Mouse (Mus musculus) thymus, postnatal 25 days (tissue): ENCODE measurements at regions not wholly inside any gene's neighbourhood (a gene's known extent, or its start where the extent isn't known, plus 50 kb on each side); places are given as distances from the start of the nearest gene placed in this dataset.

Source experiments
- DNase-seq: peaks from one replicate; pipeline ENCODE4 v3.0.0; 2022

DNA sequence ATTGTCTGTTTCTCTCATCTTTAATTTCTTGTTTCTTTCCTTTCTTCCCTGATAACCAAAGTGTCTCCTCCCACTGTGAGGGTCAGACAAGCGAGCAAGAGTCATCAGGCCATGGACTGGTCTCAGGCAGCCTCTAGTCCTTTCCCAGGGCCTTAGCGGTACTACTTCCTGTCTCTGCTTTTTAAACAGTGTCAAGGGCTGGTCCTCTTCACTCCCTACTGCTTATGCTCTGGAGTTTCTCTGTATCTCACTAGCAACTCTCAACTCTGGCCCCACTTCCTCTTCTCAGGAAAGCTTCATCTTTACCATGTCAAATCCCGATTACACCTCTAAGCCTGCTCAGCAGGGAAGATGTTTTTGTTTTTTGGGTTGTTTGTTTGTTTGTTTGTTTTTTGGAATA, 124.1 kb downstream of the Pten start:
- DNase-seq: no peak

GRCm38 (mm10) chr19:32884279-32884678, 127.0 kb downstream of the Pten start:
- DNase-seq: no peak

DNA sequence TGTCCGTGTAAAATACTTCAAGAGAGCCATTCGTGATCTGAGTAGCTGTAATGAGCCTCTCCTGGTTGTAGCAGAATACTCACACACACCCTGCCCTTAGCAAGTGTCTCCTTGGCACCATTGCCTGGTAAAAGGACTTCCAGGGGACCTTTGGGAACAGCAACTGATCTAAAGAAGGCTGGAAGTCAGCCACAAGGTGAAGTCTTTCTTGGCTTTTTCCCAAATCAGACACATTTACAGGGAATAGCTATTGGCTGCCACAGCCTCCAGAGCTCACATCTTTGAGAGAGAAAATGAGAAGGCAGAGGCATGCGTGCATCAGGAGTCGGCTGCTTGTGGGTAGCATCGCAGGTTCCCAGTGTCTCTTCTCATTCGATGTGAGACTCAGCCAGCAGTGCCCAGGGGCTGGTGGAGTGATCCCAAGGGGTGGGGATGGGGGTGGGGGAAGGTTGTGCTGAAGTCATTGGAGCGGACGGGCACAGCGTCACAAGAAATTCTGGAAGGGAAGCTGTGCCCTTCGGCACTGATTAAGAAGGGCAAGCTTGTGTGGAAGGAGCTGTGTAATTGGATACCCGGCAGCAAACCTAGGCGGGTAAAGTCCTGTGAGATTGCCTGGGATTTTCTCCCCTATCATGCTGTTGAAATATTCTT, 128.3 kb downstream of the Pten start:
- no peak for DNase-seq

- no peak for DNase-seq
These were observed 129.9 kb downstream of the Pten start for GRCm38 (mm10) chr19:32887190-32887589.

GRCm38 (mm10) chr19:32888616-32889305, 131.5 kb downstream of the Pten start:
- no peak for DNase-seq

GRCm38 (mm10) chr19:32890801-32891200, 133.5 kb downstream of the Pten start:
- no peak for DNase-seq

- no peak for DNase-seq
These were observed 135.2 kb downstream of the Pten start for GRCm38 (mm10) chr19:32892469-32892868.

DNA sequence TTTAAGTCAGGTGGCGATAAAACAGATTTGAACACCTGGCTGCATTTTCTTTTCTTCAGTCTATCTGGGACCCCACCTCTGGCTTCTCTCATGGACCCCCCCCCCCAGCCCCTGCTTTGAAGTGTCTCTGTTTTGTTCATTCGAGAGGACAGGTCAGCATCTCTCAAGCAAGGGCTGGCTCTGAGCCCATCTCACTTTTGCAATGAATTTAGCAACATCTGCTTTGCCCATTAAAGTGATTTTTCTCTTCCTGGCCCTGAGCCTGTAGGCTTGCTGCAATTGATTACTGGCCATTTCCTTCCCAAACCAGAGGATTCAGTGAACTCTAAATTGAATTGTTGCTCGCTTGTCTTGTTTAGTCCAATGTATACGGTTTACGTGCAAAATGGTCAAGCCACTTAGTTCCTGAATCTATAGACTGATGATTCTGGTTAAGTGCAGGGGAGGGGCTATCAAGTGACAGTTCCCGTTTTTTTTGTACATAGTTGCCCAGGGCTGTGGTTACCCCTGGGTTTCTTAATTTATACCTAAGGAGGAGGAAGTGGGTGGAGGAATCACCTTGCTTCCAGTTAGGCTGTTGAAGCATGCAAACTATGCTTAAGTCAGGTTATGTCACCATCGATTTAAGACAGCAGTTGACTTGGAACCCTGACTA, 146.3 kb downstream of the Pten start:
- no peak for DNase-seq

DNA sequence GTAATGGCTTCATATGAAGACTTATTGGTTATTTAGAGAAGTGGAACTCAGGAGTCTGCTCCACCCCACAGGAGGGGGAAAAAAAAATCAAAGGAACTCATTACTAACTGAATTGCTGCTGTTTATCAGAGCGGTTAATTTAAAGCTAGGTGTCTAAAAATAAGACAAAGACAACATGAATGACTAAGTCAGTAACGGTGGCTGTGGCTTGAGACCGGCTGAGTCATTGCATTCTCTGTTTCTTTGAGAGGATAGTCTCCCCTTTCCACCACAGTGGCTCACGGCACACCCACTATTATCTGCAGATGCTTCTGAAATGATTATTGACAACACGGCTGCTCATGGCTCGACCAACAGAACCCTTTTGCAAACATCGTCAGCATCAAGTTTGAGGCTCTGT, 147.2 kb downstream of the Pten start:
- no peak for DNase-seq

- peak; percentile 48 for DNase-seq
These were observed 148.7 kb downstream of the Pten start for GRCm38 (mm10) chr19:32905901-32906431.

DNA sequence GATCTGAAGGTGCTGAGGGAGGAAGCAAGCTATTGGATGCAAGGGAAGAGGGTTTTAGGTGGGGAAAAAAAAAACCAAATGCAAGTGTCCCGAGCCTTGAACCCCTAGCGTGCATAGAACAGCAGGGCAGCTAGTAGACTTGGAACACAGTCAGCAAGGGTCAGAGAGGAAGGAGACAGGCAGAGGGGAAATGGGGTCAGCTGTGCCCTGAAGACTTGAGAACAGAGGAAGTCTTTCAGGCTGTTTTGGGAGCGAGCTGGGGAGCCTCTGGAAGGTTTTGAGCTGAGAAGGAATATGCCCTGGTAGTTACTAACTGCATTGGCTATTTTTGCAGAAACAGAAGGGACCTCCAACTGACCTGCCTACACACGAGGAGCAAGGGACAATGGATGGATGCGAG, 149.5 kb downstream of the Pten start:
- no peak for DNase-seq

- DNase-seq: no peak
These were observed 152.8 kb downstream of the Pten start for GRCm38 (mm10) chr19:32910050-32910462.

- DNase-seq: no peak
These were observed 155.0 kb downstream of the Pten start for GRCm38 (mm10) chr19:32912323-32912722.

DNA sequence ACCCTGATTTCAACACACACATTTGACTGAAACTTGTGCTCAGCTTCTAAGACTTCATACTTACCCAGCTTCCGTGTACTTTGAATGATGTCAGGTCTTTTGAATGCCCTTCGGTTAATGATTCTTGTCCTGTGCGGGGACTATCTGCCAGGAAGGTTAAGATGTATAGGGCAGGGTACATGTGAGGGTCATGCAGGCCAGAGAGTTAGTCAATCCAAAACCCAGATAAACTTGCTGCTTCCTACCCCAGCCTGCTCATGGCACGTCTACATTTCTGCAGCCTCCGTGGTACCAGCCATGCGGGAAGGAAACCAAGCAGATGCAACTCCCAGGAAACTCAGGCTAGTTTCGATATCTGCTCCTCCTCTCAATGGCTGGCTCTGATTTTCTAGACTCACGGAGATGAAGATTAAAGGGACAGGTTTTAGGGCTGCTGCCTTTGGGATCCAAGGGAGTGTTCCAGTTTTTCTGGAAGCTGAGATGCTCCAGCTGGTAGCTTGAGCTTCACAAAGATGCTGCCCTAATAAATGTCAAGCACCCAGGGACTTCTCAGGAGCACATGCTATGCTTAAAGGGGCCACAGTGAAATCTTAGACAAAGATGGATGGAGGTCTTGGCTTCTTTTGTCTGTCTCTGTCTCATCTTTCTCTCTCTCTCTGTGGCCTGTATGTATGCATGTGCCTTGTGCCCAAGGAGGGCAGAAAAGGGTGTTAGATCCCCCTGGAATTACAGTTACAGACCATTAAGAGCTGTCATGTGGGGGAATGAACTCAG, 159.4 kb downstream of the Pten start:
- no peak for DNase-seq

DNA sequence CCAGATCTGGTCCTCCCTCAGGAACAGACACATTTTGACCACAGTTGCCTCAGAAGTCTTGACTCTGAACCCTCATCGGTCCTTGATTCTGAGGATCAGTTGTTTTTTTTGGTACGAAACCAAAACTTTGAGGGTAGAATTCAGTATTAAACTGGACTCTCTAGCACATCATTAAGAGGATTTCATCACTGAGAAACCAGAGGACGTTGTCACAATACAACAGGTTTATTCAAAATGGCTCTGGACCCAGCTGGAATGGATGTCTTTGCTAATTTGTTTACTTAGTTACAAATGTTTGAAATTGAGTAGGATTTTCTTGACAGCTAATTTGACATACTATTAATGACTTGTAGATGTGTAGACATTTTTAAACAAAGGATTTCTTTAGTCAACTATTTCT, 163.7 kb downstream of the Pten start:
- DNase-seq: no peak

DNA sequence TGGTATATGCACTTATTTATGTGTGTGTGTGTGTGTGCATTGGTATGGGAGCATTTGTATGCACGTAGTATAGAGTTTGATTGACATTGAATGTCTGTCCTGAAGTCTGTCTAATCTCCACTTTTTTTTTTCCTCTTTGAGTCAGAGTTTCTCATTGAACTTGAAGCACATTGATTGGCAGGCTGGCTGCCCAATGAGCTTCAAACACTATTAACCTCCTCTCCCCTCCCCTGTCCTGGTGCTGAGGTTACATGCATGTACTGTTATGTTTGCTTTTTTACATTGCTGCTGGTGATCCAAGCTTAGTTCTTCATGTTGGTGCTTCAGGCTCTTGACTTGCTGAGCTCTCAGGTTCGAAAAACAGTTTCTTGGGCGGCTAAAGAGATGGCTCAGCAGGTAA, 166.6 kb downstream of the Pten start:
- DNase-seq: no peak

- no peak for DNase-seq
These were observed 168.6 kb downstream of the Pten start for GRCm38 (mm10) chr19:32925628-32926505.

GRCm38 (mm10) chr19:32926571-32926970, 169.3 kb downstream of the Pten start:
- DNase-seq: no peak

DNA sequence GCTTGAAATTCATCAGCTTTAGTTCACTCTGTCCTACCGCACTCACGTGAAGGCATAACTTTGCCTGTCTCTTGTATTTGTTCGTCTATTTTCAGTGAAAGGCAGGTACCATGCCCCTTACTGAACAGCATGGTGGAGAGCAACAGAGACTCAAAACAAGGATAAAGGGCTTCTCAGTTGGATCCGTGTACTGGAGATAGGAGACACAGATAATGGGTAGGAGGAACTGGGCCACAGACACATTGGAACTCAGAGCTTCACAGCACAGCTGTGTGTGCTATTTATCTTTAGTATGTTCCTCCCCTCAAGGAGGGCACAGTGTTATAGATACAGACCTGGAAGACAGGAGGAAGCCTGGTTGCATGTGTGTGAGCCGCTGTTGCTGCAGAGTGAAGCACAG, 176.4 kb downstream of the Pten start:
- no peak for DNase-seq

DNA sequence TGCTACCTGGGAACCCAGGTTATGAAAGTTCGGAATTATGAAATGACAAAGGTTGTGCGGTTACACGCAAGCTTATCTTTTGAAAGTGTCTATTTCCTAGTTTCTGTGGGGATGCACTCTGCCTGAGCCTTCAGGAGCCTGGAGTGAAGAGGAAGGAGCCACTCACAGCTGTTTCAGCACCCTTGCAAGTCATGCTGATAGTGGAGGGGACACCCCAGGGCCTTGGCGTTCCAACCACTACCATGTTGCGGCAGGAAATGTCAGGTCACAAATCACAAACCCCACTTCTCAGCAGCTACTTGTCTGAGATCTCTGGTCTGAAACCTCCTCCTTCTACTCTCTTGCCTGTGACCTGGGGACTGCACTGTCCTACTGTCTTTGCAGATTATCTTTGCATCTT, 178.3 kb downstream of the Pten start:
- DNase-seq: peak; percentile 23

DNA sequence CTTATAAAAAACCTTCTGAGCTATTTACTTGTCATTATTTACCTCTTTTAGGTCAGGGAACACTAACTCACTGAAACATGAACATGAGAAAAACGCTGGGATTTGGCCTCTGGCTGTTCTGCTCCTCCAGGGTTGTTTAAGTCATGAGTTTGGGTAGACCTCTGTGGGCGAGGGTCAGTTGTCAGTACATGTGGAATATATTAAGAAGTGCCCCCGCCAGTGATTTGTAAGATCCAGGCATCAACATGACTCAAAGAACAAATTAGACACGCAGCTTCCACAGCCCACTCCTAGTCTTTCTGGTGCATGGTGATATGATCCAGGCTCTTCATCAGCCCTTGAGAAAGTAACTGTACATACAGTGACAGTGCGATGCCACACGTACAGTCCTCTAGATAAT, 180.3 kb downstream of the Pten start:
- no peak for DNase-seq

DNA sequence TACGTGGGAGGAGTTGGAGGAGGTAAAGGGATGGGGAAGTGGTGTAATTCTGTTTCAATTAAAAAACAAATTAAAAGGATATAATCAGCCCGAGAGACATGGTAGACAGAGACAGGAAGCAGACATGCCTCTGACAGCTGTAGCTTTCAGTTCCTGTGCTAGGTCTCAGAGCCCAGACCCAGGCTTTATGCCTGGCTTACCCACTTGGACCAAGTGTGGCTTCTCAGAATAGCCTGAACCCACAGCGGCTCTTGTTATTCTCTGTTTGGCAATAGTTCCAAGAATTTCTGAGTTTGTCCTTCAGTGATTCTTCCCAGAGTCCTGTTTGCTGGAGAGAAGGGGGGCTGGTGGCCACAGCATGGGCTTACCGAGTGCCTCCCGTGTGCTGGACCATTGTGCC, 182.4 kb downstream of the Pten start:
- no peak for DNase-seq
